Mouse (Mus musculus) cerebellum, adult 11 months (tissue): ENCODE data around the gene Dctn3.
"Not testable (repeated sequence)": the region's sequence is repeated elsewhere in the genome, so short reads cannot be mapped to it uniquely, and the experiment has no call there.

ENCODE experiments used
- DNase-seq: peaks from one replicate; pipeline ENCODE4 v3.0.0; 2022

Dctn3 gene

DNA sequence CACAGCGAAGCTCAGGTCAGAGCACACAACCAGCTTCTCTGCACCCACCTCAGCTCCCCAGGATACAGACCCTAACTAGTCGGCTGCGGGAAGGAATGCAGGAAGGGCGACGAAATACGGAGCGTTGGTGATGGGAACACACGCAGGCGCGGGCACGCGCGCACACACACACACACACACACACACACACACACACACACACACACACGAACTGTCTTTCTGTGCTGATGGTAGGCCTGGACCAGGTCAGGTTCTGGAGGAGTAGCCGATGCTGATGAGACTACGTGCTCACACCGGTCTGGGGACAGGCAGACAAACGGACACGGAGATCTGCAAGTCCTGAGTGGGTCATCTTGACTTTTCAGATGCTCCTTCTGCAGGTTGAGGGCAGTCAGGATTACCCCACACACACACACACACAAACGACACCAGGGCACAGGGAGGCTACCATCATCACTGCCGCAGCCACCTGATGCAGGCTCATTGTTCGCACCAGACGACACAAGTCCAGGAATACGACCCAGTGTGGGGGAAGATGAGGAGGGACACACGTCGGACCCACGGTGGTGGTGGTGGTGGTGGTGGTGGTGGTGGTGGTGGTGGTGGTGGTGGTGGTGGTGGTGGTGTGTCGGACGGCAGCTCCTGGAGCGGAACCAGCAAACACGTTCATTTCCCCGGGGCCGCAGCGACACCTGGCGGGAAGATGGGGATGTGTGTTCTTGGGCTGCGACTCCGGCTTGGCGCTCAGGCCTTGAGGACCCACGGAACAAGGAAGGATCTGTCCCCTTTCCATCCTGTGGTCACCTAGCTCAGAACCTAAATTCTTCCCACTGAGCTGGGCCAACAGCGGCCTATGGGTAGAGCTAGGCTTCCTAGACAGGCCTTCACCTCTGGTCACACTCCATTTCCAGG lies 25.8 kb downstream of the Dctn3 start, which contains the start of gene Cntfr:
Cntfr (minus strand) TSS at position 160 of the 912 bp plus-strand sequence.
- peak; percentile 88 for DNase-seq

GRCm38 (mm10) chr4:41696452-41696851 lies 26.5 kb downstream of the Dctn3 start:
- not testable (repeated sequence) for DNase-seq

DNA sequence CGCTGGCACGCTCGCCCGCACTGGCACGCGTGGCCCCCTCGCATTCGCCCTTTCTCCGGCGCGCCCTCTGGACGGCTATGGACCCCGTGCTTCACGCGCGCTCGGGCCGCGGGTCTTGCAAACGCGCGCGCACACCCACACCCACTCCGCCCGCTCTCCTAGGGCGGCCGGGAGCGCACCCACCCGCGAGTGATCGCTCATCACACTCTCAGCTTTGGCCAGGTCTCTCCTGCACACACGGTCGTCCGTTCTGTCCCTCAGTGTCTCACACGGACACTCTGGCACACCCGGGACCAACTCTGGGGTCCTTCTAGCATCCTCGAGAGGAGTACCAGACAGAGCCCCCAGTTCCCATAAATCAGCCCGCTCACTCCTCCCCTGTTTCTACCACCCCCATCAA lies 27.2 kb downstream of the Dctn3 start:
- DNase-seq = not testable (repeated sequence)

DNA sequence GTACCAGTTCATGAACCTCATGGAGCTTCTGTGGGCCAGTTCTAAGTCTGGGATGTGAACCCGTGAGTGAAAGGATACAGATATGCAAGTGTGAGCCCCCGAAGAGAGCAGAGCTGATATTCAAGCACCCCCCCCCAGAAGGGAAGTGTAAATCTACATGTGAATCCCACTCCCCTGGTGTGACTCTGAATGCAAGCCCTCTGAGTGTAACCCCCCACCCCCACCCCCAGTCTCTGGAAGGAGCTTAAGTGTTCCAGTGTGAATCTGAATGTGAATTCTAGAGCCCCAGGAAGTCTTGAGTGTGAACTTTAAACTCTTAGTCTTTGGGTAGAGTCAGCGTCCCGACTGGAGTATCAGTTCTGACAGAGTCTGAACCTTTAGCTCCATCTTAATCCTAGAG lies 29.5 kb downstream of the Dctn3 start:
- not testable (repeated sequence) for DNase-seq

GRCm38 (mm10) chr4:41690014-41690413 lies 33.0 kb downstream of the Dctn3 start:
- DNase-seq = not testable (repeated sequence)

GRCm38 (mm10) chr4:41688562-41688961 lies 34.4 kb downstream of the Dctn3 start:
- not testable (repeated sequence) for DNase-seq

DNA sequence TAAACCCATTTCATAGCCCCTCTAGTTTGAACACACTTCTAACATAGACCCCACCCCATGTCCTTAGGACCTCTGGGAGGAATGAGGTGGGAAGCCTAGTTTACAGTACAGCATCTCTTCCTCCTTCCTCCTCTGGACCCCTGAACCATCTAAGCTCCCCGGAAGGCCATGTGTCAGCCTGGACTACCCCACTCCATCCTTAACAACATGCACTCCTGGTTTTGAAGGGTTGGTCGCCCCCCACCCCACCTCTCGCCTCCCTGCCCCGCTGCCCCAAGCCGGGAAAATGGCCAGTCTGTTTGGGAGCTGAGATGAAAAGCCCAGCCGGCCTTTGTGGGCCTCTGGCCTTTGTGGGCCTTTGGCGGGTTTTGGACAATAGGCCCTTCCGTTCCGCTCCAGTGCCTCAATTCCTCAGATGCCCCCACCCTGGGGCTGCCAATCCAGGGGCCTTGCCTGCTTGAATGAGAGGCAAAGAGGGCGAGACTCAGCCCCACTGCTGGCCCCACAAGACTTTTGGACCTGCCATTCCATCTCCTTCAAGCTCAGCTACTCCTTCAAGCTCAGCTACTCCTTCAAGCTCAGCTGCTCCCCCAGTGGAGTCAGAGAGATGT lies 37.0 kb downstream of the Dctn3 start:
- DNase-seq = not testable (repeated sequence)

DNA sequence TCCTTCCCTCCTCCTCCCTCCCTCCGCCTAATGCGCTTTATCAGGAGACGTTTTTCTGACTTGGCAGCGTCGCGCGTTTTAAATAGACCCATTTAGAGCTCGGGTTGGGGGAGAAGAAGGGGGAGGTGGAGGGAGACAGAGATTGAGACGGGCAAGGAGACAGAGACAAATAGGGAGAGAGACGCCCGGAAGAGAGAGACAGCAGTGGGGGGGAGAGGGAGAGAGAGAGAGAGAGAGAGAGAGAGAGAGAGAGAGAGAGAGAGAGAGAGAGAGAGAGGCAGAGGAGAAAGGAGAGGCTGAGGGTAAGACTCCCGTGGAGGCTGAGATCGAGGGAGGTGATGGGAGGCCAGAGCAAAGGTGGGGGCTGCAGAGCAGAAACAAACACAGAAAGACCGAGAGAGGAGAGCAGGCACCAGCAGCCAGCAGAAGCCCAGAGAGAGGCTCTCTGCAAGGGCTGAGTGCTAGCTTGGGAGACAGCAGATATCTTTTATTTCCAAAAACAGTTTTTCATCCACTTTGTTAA lies 38.0 kb downstream of the Dctn3 start:
- not testable (repeated sequence) for DNase-seq

GRCm38 (mm10) chr4:41684131-41684930 lies 38.6 kb downstream of the Dctn3 start:
- DNase-seq = not testable (repeated sequence)

GRCm38 (mm10) chr4:41683303-41683702 lies 39.7 kb downstream of the Dctn3 start:
- DNase-seq = not testable (repeated sequence)

DNA sequence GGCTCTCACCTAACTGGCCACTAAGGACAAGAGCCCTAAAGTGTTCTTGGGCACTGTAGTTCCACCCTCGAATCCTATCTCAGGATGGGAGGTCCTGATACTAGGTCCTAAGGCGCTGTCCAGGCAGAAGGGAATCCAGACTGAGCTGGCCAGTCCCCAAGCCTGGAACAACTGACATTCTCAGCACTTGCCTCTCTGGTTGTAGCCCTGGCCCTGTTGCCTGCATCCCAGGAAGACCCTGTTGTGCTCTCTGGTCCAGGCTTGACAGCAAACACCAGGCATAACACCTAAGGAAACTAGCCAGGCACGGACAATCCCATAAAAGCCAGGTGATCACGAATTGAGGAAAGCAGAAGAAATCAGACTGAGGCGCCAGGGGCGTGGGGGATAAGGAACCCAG lies 40.2 kb downstream of the Dctn3 start:
- DNase-seq = no peak

DNA sequence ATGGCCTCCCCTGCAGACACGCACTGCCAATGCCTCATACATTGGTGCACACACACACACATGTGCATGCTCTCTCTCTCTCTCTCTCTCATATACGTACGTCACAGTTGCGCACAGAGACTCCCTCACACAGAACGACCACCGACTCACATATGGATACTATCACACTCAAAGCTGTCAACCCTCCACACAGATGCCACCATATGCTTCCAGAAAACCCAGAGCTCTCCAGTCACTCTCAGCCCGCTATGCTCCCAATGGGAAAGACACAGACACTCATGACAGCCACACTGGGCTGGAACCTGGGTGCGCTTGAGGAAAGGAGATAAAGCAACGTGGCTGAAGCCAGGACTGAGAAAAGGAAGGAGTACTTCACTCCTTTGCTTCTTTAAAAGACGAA lies 41.0 kb downstream of the Dctn3 start:
- DNase-seq = no peak

DNA sequence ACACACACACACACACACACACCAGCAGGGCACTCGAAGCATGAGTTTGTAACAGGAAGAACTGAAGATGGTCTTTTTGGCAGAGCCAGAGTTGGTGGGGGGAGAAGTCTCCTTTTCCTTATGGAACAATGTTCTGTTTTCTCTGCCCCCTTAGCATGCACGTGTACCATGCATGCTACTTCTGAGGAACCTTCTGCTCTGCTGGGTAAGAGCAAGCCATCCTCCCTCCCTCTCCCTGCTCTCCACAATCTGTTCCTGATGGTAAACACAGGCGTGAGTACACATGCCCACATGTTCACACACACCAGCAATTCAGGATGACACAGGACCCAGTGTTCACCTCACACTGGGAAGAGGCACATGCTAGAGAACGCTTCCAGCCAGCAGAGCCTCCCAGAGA lies 41.8 kb downstream of the Dctn3 start:
- DNase-seq = no peak

- DNase-seq = no peak
Measured at GRCm38 (mm10) chr4:41679291-41679690, 43.7 kb downstream of the Dctn3 start.

- no peak for DNase-seq
Measured at GRCm38 (mm10) chr4:41678863-41679262, 44.1 kb downstream of the Dctn3 start.

GRCm38 (mm10) chr4:41677006-41677629 lies 45.9 kb downstream of the Dctn3 start:
- peak; percentile 74 for DNase-seq

GRCm38 (mm10) chr4:41676248-41677005 lies 46.5 kb downstream of the Dctn3 start:
- no peak for DNase-seq

GRCm38 (mm10) chr4:41673186-41673585 lies 49.8 kb downstream of the Dctn3 start:
- no peak for DNase-seq

DNA sequence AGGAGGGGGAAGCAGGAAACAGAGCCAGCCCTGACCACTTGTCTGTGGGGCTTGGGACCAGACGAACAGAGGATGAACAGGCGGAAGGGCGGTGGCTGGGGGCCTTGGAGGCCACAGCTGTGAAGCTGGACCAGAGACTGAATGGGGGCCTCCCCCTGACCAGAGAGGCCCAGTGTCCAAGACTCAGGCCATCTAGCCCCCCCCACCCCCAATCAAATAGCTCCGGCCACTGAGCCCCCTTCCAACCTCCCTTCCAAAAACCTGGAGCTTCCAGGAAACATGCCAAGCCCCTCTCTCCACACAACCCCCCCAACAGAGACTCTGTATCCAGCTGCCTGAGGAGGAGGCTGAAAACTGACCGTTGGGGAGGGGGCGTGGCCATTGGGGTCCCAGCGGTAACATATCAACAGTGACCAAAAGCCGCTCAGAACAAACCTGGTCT lies 50.4 kb downstream of the Dctn3 start:
- no peak for DNase-seq

DNA sequence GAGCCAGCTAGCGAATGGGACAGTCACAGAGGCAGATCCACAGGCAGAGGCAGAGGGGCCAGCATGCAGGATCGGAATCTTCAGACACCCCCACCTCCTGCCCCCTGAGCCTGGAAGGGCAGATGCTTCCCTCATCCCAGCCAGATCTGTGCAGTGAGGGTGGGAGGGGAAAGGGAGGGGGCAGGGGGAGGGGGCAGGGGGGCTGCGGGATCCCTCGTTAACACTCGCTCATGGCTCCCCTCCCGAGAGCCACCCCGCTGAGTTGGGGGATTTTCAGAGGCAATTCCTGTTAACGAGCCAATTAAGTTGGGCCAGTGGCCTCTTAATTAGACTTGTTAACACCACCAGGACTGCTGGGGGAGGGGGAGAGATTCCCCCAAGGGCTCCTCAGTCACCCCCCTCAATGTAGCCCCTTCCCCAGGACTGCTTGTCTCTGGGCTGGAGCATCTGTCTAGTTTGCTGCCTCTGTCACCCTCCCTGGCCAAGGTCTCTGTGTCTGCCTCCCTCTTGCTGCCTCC lies 50.9 kb downstream of the Dctn3 start:
- no peak for DNase-seq

DNA sequence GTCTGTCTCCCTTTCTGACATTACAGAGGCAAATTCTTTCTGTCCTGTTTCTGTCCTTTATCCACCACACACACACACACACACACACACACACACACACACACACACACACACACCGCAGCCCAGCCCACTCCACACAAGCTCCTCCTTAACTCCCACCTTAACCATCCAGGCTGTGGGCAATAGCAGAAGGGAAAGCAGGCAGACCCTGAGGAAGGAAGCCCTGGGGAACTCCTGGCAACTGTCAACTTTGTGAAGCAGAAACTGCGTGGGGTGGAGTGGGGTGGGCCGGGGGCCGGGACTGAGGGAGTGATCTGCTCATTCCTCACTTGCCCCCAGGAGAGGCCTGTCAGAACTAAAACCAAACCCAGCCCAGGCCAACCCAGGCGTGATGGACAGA lies 51.5 kb downstream of the Dctn3 start:
- DNase-seq = no peak
